Mouse (Mus musculus) naive thymus-derived CD4-positive, alpha-beta T cell, adult 2 months (primary cell): Measurements from ENCODE around the gene Gm17124.
"Not testable (repeated sequence)": the region's sequence is repeated elsewhere in the genome, so short reads cannot be mapped to it uniquely, and the experiment has no call there.

Experiments used
- DNase-seq: peaks from one replicate; pipeline ENCODE4 v3.0.0-alpha.2; 2011; ENCODE audit warnings: low read depth

Gene Gm17124

DNA sequence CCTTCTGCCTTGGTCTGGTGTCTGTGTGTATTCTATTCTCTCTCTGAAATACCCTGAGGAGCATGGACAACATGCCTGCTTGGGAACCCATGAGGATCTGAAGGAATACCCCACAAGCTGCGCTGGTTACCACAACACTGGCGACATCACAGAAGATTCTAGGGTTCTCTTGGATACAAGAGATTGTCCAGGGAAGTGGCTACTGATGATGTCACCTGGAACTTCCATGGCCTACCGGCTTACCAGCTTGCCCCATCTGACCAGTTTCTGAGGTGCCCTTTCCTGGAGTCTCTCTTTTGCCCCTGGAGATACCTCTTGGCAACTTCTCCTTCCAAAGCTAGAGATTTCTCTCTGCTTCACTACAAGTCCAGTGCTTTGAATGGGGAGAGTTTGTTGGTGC lies at the start of gene Gm17124:
Gene Gm17124, minus strand, starts transcription at position 101 of the 400 bp plus-strand sequence.
- not testable (repeated sequence) for DNase-seq

DNA sequence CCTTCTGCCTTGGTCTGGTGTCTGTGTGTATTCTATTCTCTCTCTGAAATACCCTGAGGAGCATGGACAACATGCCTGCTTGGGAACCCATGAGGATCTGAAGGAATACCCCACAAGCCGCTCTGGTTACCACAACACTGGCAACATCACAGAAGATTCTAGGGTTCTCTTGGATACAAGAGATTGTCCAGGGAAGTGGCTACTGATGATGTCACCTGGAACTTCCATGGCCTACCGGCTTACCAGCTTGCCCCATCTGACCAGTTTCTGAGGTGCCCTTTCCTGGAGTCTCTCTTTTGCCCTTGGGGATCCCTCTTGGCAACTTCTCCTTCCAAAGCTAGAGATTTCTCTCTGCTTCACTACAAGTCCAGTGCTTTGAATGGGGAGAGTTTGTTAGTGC lies 42.1 kb upstream of the Gm17124 start, which contains the start of gene Gm3633:
Gene Gm3633, minus strand, starts transcription at position 101 of the 400 bp plus-strand sequence.
- DNase-seq = not testable (repeated sequence)
